Mouse (Mus musculus) bone marrow macrophage, adult 2 months (primary cell): ENCODE results near the gene Ckm.

Source experiments
- CTCF ChIP-seq: IDR thresholded peaks from 2 replicates; pipeline ENCODE4 v1.5.1; 2012; ENCODE audit warnings: low read depth, mild to moderate bottlenecking, low read length, moderate library complexity
- POLR2A ChIP-seq: IDR thresholded peaks from 2 replicates; pipeline ENCODE4 v1.6.1; 2012; ENCODE audit warnings: mild to moderate bottlenecking, low read depth, low read length, borderline replicate concordance

DNA sequence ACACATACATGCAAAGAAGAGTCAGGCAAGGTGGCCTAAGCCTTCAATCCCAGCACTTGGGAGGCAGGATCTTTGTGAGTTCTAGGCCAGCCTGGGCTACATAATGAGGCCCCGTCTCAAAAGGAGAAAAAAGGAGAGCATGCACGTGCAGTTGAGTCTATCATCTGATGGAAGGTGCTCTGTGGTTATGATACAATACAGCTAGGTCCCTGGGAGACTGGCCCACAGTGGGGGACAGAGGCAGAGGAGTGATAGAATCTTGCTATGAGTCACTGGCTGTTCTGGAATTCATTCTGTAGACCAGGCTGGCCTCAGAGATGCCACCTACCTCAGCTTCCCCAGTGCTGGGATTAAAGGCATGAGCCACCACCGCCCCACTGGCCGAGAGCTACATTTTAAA lies 57.9 kb downstream of the Ckm start:
- TF ChIP-seq CTCF: no peak
- TF ChIP-seq POLR2A: no peak
